Mouse (Mus musculus) heart, adult 9 months (tissue): ENCODE results near the gene Pfn1.
A peak's percentile ranks its signal among the peaks of the same experiment; 100 is the strongest.

Experiments used
- DNase-seq, 2 experiments: peaks; one replicate each; pipeline ENCODE4 v3.0.0; 2022; ENCODE audit warnings: low spot score in 2 of 2

The Pfn1 gene

DNA sequence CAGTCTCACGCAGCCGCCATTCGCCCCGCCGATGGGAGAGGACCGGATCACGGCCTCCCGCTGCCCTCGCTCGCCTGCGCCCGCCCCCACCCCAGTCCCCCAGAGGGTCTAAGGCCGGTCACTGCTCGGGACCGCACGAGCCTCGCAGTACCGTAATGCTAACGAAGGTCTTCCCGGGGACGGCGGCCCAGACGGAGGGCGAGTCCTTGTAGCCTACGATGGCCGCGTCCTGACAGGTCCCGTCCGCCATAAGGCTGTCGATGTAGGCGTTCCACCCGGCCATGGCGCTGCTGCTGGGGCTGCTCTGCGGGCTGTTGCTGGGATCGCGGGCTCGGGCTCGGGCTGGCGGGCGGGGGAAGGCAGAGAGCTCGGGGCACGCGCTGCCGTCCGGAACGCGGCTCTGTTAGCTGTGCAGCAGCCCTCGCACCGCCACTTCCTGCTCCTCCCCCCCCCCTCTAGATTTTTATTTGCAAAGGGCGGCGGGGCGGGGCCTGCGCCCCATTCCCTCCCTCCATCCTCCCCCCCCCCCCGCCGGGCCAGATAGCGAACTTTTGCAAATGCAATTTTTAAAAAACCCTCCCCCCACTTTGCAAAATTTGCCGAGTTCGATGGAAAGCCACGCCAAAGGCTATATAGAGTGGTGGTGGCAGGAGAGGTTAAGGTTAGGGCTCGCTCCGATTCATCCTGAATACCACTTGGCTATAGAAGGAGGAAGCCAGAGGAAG is at the start of gene Pfn1:
Pfn1 (minus strand) TSS at position 447 of the 725 bp plus-strand sequence.
- peak; percentile 68 to 76 for DNase-seq

DNA sequence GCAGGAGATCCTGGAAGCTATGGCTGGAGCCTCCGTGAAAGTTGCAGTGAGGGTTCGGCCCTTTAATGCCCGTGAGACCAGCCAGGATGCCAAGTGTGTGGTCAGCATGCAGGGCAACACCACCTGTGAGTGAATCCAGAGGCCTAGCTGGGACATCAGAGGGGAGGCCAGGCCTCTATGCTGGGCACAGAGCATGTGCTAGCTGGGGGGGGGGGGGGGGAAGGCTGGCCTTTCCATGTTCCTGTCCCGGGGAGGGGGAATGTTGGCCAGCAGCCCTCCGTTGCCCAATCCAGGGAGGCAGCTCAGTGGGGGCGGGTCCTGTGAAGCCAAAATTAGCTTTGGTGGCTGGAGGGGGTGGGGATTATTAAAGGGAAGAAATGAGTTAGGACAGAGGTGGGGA is 48.3 kb upstream of the Pfn1 start:
- peak; percentile 58 to 81 for DNase-seq

GRCm38 (mm10) chr11:70701984-70702733 is 47.7 kb upstream of the Pfn1 start:
- DNase-seq, result peak; percentile 28 to 34

DNA sequence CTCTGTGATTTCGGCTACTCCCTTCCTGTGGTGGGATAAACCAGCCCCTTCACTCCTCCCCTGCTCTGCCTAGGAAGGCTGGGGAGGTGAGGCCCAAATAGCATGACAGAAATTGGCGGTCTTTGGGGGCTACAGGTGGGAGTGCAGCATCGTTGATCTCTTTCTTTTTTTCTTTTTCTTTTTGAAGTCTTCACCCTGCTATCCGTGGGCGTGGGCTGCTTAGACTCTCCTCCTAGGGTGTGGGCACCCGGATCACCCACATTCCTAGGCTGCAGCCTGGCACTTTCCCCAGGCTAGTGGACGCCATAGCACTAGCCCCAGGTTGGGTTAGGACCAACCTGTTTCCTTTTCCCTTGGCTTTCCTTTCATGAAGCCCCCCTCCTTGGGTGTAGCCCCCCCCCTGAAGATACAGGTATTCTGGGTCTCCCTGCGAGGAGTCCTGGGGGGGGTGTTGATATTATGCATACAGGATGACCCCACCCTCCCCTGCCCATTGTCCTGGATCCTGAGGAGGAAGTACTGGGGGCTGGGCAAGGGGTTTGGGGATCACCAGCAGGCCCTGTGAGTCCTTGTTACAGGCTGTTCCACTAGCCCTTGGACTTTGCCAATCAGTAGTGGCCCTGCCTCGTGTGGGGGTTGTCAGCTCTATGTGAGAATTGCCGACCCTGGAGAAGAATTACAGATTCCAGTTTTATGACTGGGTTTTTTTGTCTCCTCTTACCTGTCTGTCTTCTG is 46.9 kb upstream of the Pfn1 start:
- peak in 1 of 2 experiments; percentile 32 for DNase-seq

DNA sequence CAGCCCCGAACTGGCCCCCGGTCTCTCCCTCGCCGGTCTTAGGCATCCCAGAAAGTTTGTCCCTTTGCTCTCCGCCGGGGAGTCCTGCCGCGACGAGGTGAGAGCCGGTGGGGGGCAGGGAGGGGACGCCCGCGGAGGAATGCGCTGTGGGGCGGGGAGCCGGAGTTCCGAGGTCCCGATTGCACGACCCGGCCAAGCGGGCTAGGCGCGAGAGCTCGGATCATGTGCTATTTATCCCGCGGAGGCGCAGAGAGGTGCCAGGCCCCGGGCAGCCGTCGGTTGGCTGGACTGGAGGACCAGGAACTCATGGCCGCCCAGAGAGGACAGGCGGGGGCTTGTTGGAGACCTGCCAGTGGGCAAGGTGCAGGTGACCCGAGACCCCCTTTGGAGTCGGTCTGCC is 46.2 kb upstream of the Pfn1 start:
- DNase-seq, result peak; percentile 85 to 86

DNA sequence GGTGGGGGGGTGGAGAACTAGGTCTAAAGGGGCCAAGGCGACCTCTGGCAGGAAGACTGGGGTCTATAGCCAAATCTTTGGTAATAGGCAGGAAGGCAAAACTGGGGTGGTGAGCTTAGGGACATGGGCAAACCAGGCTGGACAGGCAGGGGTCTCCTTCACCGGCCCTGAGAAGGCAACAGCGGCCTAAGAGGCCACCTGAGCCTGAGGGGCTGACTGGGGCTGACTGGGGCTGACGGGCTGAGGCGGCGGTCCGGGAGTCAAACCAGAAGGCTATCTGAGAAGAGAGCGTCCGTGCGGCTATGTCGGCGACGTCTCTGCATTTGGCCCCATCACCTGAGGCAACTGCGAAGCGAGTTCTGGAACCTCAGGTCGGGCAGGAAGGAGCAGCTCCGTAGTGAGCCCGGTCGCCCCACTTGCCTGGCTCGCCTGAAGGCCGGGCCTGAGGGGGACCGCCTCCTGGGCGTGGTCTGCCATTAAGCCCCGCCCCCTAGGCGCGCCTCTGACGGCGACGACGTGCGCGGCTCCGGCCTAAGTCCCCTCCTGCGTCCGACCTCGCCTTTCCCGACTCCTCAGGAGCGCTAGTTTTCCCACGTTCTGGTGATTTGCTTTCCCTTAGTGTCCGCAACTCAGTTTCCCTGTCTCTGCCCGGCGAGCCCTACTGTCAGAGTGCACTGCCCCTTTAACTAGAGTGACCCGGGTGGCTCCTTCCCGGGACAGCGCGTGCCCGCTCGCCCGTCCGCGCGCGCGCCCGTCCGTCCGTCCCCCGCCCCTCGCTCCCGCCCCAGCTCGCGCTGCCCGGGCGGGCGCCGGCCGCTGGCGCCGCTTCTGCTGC is 45.5 kb upstream of the Pfn1 start, which contains the start of the genes Inca1 and Kif1c:
Inca1 (minus strand) TSS at position 434 of the 835 bp plus-strand sequence.
Kif1c (plus strand) TSS at position 827 of the 835 bp plus-strand sequence.
- peak; percentile 97 for DNase-seq

DNA sequence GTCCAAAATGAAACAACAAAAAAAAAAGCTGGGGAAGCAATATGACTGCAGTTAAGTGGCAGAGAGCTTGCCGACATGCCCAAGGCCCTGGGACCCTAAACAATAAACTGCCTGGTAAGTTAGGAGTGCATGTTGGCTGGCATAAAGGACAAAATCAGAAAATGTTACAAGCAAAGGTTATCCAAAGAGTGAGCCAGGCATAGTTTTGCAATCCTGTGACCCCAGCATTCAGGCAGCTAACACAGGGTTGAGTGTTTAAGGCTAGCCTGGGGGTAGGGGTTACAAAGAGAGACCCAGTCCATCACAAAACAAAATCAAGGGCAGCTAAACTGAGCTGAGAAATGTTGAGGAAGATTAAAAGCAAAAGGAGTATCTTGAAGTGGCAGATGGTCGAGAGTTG is 44.6 kb upstream of the Pfn1 start:
- DNase-seq, result no peak

- DNase-seq, result no peak
Measured at GRCm38 (mm10) chr11:70697376-70697775, 42.9 kb upstream of the Pfn1 start.

- DNase-seq, result no peak
Measured at GRCm38 (mm10) chr11:70693504-70693903, 39.1 kb upstream of the Pfn1 start.

DNA sequence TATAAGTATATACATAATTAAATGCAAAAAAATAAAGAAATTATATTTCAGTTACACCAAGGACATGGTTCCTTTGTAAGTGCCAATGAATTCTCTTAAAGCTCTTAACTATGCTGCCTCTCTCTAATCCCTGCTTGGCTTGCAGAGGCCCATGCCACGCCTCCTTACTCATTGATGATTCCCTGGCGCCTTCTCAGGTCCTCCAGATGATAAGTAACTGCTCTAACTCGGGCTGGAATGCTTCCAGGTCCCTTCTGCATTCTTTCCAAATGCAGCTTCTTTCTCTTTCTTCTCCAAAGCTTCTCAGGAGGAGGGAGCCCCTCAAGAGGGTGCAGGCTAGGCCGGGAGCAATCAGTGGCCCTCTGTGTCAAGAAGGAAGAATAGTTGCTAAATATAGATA is 35.1 kb upstream of the Pfn1 start:
- DNase-seq, result no peak

DNA sequence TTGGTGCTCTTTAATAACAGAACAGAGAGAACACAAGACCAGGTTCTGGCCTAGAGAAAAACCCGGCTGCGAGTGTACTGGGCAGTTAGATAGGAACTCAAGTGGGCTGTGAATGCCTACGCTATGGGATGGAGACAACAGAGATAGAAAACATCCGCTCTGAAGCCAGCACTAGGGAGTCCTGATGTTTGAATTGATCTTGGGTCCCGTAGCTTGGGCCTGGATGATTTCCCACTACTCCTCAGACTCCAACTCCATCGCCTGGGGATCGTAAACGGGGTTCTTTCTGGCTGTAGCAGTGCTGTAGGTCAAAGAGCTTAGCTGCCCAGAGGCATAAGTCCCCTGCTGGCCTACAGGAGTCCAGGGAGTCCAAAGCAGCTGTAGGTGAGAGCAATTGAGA is 33.9 kb upstream of the Pfn1 start:
- DNase-seq, result no peak

GRCm38 (mm10) chr11:70687601-70688199 is 33.3 kb upstream of the Pfn1 start, which contains the start of gene Camta2:
TSS of gene Camta2 (minus strand) at chr11:70688105.
- DNase-seq, result peak; percentile 93

GRCm38 (mm10) chr11:70686901-70687566 is 32.6 kb upstream of the Pfn1 start:
- DNase-seq, result no peak

GRCm38 (mm10) chr11:70683640-70684039 is 29.2 kb upstream of the Pfn1 start:
- no peak for DNase-seq

DNA sequence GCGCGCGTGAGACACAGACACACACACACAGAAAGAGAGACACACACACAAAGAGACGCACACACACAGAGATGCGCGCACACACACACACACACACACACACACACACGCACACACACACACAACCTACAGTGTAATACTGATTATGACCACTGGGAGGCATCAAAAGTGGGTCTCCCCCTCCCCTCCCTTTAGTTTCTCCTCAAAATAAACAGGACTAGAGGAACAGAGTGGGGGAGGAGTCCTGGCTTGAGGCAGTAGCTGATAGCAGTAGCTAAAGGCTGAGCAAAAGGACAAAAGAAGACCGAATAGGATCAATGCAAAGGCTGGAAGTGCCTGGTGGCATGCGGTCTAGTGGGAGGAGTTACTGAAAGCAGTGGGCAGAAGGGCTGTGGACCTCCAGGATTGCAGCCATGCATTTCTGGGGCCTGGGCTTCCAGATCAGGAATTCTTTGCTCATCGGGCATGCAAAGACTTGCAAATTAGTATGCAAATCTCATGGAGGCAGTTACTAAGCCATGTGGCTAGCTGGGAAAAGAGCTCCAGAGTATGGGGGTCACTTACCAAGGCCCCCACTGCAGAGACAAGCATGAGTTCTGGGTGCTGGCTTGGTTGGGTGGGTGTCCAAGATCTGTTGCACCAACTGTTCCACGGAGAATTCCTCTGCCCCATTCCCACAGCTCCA is 27.6 kb upstream of the Pfn1 start:
- no peak for DNase-seq

DNA sequence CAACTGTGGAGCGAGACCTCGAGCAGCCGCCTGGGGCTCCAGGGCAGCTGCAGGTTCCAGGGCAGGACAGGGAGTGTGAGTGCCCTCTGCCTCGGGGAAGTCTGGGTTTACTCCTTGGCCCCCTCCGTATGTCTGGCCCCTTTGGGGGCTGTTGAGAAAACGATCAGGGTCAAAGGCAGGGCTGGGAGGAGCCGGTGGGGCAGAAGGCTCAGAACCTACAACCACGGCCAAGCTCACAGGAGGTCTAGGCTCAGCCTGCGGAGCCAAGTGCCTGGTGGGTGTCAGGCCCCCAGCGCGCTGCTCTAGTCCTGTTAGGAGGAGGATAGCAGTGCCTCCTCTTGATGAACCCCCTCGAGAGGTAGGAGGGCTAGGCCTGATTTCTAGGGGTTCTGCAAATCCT is 26.7 kb upstream of the Pfn1 start:
- DNase-seq, result no peak

- DNase-seq, result no peak
Measured at GRCm38 (mm10) chr11:70679894-70680293, 25.4 kb upstream of the Pfn1 start.

DNA sequence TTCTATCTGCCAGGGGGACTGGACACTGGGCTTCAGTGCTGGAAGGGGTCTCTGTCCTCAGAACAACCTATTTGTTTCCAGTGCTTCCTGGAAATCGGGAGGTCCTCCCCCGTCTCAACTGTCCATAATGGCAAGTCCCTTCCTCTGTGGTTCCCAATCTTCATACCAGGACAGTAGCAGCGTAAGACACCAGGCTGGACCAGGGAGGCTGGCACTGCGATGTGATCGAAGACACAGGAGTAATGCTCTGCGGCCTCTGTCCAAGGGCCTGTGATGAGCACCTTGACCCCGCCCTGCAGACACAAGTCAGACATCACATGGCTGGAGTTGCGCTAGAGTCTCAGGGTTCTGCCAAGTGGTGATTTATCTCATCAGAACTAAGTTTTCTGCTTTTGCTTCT is 24.9 kb upstream of the Pfn1 start:
- DNase-seq, result no peak

DNA sequence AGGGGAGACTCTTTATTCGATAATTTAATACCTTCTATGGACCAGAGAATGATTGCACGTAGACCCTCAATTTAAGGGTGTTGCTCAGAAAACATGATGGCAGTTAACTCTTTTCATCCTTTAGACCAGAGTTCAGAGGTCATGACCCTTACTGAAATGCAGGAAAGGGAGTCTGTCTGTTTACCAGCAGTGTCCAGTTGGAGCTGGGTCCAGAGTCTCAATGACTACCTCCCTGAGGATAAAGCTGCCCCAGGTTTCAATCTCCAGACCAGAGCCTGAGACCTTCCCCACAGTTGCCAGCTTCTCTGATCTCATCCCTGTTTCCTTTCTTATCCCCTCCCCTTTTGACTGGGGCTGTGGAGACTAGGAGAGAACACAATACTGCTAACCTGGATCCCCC is 24.1 kb upstream of the Pfn1 start:
- no peak for DNase-seq

GRCm38 (mm10) chr11:70678092-70678491 is 23.6 kb upstream of the Pfn1 start:
- no peak for DNase-seq
